Mouse (Mus musculus): ENCODE measurements at regions not wholly inside any gene's neighbourhood (a gene's known extent, or its start where the extent isn't known, plus 50 kb on each side); places are given as distances from the start of the nearest gene placed in this dataset.
A peak's percentile ranks its signal among the peaks of the same experiment; 100 is the strongest.

DNA sequence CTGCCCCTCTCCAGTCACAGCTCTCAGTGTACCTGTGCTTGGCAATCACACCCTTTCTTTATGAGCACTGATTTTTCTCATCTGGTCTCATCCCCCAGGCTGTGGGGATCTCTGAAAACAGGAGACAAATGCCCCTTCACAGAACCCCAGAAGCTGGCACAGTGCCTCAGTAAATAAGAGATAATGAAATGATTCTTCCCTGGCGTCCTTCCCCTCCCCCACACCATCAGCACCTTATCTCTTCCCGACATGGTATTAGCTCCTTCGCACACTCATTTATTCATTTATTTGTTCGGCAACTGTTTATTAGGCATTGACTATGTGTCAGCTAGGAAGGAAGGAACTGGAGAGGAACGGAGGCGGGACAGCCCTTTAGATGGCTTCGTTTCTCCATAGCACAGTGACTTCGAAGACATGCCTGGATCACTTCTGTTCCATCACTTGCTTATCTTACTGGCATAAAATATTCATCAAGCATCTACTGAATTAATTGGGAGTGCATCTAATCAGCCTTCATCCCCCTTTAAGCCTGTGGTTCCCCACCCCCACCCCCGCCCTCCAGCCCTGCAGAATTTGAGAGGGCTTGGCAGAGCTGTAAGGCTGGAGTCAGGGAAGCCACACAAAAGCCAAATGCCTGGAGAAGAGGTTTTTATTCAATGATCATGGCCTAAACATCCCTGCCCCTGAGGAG lies 51.6 kb upstream of the Tbc1d21 start:
- Histone ChIP-seq H3K27ac (ENCODE audit: insufficient read depth, low read length) (no peak overlapping the region), H3K4me3 (replicated peaks; ENCODE audit: insufficient read depth, low read depth, low read length) (no peak overlapping the region), H3K4me1 (ENCODE audit: control insufficient read depth, insufficient read depth, low read length) (no peaks in the 10 kb centered on the region), H3K27me3 (ENCODE audit: control insufficient read depth, insufficient read depth, low read length) (no peaks in the 10 kb centered on the region; the same call in 1 of the 2 replicates)
- no peak for DNase-seq
- no peak for TF ChIP-seq POLR2A (IDR thresholded peaks at IDR 0.05; ENCODE audit: borderline replicate concordance, insufficient read depth, low read length)
- TF ChIP-seq CTCF (IDR thresholded peaks at IDR 0.05; ENCODE audit: borderline replicate concordance, insufficient read depth, low read depth, low read length) = no peak
- WGBS = 65% methylated on average over 9 of the region's 9 CpGs

DNA sequence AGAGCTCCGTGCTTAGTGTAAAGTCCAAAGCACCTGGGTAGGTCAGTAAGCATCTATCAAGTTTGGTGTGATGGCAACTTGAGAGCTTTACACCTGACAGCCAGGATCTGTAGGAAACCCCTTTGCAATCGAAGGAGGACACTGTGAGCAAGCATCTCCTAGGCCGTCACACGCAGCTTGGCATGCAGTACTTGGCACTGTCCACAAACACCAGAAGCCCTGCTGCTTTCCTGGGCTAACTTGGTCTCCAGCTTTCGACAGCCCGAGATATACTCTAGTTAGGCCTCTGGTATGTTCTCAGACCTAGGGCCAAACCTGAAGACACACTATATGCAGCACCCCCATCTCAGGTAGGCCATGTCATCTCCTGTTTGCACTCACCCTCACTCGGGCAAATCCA lies 58.5 kb upstream of the Tbc1d21 start:
- Histone ChIP-seq H3K4me1 (ENCODE audit: control insufficient read depth, insufficient read depth, low read length) (peaks cover 5% of the 10 kb centered on the region; the same call in 1 of the 2 replicates), H3K4me3 (replicated peaks; ENCODE audit: insufficient read depth, low read depth, low read length) (no peak overlapping the region), H3K27me3 (ENCODE audit: control insufficient read depth, insufficient read depth, low read length) (no peaks in the 10 kb centered on the region), H3K27ac (ENCODE audit: insufficient read depth, low read length) (no peak overlapping the region)
- peak; percentile 33 to 53 for DNase-seq
- 33% methylated on average over 7 of the region's 7 CpGs for WGBS
- TF ChIP-seq POLR2A (IDR thresholded peaks at IDR 0.05; ENCODE audit: borderline replicate concordance, insufficient read depth, low read length) = no peak
- TF ChIP-seq CTCF (IDR thresholded peaks at IDR 0.05; ENCODE audit: borderline replicate concordance, insufficient read depth, low read depth, low read length) = no peak

DNA sequence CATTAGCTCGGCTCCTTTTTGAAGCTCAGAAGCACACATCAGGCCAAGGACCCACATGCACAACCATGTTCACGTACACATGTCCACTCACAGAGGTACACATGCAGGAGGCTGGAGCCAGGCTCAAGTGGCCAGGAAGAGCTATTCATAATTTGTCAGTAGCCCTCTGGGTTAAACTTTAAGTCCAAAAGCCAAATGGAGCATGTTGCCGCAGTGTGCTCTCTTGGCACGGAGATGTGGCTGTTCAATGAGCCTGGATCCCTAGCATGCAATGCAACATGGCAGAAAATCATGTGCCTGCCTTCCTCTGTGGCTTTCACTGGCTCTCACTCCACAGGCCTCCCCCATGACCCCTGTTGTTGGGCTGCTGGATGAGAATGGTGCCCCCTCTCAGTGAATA lies 57.6 kb upstream of the Insyn1 start:
- H3K4me3 ChIP-seq (replicated peaks; ENCODE audit: insufficient read depth, low read depth, low read length) = no peak overlapping the region
- H3K27ac ChIP-seq (ENCODE audit: insufficient read depth, low read length) = no peak overlapping the region
- no peaks in the 10 kb centered on the region for H3K27me3 ChIP-seq (ENCODE audit: control insufficient read depth, insufficient read depth, low read length)
- 81% methylated on average over 4 of the region's 4 CpGs for WGBS
- H3K4me1 ChIP-seq (ENCODE audit: control insufficient read depth, insufficient read depth, low read length) = peaks cover 5% of the 10 kb centered on the region; the same call in 1 of the 2 replicates
- TF ChIP-seq POLR2A (IDR thresholded peaks at IDR 0.05; ENCODE audit: borderline replicate concordance, insufficient read depth, low read length) = no peak
- no peak for TF ChIP-seq CTCF (IDR thresholded peaks at IDR 0.05; ENCODE audit: borderline replicate concordance, insufficient read depth, low read depth, low read length)
- DNase-seq = no peak

DNA sequence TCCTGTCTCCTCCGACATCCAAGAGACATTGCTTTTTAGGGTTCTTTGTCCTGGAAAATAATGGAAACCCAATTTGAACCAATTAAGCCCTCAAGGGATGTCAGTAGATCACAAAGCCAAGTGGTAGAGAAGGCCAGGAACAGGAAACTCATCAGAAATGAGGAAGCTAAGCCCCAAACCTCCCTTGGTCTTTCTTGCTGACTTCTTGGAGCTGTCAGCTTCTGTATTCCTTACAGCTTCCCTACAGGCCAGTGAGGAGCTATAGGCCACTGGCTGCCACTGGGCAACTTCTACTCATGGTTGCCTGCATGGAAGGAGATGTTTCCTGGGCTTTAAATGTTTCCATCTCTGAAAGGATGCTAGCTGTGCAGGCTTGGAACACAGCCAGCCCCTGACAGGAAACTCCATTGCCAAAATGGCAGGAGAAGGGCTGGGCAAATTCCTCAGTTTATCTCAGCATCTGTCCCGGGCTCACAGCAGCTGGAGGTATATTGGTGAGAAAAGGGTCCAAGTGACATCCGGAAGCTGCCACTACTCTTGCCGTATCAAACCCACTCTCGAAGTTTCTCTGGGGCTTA lies 55.5 kb upstream of the Insyn1 start:
- H3K4me3 ChIP-seq (replicated peaks; ENCODE audit: insufficient read depth, low read depth, low read length) = no peak overlapping the region
- H3K27me3 ChIP-seq (ENCODE audit: control insufficient read depth, insufficient read depth, low read length) = no peaks in the 10 kb centered on the region
- DNase-seq = no peak
- 73% methylated on average over 5 of the region's 5 CpGs for WGBS
- no peak overlapping the region for H3K27ac ChIP-seq (ENCODE audit: insufficient read depth, low read length)
- TF ChIP-seq POLR2A (IDR thresholded peaks at IDR 0.05; ENCODE audit: borderline replicate concordance, insufficient read depth, low read length) (no peak), CTCF (IDR thresholded peaks at IDR 0.05; ENCODE audit: borderline replicate concordance, insufficient read depth, low read depth, low read length) (no peak)
- peaks cover 5% of the 10 kb centered on the region; the same call in 1 of the 2 replicates for H3K4me1 ChIP-seq (ENCODE audit: control insufficient read depth, insufficient read depth, low read length)

DNA sequence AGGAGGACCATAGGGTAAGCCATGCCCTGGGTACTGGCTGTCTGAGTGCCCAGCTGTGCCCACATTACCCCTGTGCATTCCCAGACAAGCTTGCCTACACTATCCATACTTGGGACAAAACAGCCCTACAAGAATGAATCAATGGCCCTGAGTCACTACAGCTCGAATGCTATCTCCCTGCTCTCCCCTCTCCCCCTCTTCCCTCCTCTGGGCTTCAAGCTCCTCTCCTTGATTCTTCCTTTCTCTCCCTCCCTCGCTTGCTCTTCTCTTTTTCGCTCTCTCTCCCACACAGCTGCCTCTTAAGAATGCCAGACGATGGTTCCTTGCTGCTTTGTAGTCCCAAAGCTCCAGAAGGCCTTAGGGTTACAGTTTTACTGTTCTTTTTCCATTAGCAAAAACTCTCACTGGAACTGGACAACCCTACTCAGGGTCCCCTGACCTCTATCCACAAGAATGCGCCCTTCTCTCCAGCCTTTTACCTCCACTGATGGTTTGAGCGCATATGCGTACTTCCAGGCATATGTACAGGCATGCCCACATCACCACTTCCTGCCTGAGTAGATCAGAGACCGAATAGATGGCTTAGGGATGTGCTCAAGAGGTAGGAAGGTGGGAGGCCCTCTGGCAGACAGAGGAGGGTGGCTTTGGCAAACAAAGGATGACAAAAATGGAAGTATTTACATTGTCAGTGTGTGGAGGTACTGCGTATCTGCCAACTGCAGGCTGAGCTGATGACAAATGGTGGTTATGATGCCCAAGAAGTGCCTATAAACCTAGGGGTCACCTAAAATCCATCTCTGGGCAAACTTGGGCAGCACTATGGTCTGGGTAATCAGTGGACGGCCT lies 51.9 kb upstream of the Insyn1 start:
- H3K4me3 ChIP-seq (replicated peaks; ENCODE audit: insufficient read depth, low read depth, low read length) = no peak overlapping the region
- WGBS = 95% methylated on average over 10 of the region's 10 CpGs
- H3K27ac ChIP-seq (ENCODE audit: insufficient read depth, low read length) = no peak overlapping the region
- no peaks in the 10 kb centered on the region for H3K27me3 ChIP-seq (ENCODE audit: control insufficient read depth, insufficient read depth, low read length)
- peaks cover 17% of the 10 kb centered on the region for H3K4me1 ChIP-seq (ENCODE audit: control insufficient read depth, insufficient read depth, low read length)
- TF ChIP-seq POLR2A (IDR thresholded peaks at IDR 0.05; ENCODE audit: borderline replicate concordance, insufficient read depth, low read length) = no peak
- no peak for TF ChIP-seq CTCF (IDR thresholded peaks at IDR 0.05; ENCODE audit: borderline replicate concordance, insufficient read depth, low read depth, low read length)
- DNase-seq = no peak

DNA sequence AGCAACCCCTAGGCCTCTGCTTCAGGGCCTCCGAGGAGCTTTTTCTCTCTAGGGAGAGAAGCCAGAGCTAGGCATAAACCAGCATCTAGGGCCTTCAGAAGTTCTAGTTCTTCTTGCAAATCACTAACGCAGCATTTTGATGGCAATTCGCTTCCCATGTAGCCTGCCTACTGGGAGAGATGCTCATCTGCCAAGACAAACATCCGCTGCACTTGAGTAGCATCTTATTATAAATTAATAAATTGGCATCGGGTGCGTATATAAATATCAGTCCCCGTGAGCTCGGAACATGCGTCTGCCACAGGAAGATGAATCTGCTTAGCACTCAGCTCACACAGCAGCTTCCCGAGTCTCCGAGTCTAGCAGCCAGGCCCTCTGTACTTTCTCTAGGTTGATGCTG lies 50.9 kb upstream of the Insyn1 start:
- H3K4me1 ChIP-seq (ENCODE audit: control insufficient read depth, insufficient read depth, low read length) = peaks cover 27% of the 10 kb centered on the region
- H3K27ac ChIP-seq (ENCODE audit: insufficient read depth, low read length) = no peak overlapping the region
- WGBS = 77% methylated on average over 11 of the region's 11 CpGs
- TF ChIP-seq CTCF (IDR thresholded peaks at IDR 0.05; ENCODE audit: borderline replicate concordance, insufficient read depth, low read depth, low read length) (no peak), POLR2A (IDR thresholded peaks at IDR 0.05; ENCODE audit: borderline replicate concordance, insufficient read depth, low read length) (no peak)
- H3K27me3 ChIP-seq (ENCODE audit: control insufficient read depth, insufficient read depth, low read length) = no peaks in the 10 kb centered on the region
- DNase-seq = no peak
- no peak overlapping the region for H3K4me3 ChIP-seq (replicated peaks; ENCODE audit: insufficient read depth, low read depth, low read length)

DNA sequence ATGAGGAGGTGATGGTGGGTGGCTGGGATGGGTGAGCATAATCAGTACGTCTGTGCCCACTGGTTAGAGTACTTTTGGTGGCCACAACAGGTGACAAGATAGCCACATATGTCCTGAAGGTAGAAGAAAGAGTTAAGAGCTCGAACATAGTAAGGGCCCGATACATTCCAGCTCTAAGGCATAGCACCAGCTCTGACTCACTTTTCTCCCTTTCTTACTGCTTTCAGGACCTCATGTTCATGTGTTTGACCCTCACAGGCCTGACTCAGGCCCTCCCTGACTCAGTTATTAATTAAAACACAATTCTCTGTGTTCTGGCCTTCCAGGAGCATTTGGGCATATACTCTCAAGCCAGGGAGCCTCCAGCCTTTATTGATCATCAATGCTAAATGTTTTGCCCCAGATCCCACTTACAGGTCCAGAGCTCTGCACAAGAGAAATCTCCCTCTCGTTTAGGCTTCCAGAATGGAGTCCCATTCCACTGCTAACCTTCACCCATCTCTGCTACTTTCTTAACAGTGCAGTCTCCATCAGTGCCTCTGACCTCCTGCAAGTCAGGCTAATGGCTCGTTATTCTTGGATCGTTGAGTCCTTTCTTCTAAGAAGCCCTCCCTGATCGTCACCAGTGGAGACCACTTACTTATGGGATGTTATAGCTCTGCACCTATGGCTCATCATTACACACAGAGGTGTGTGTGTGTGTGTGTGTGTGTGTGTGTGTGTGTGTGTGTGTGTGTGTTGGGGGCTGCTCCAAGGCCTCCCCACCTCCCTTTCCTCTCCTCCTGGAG lies 50.1 kb upstream of the Insyn1 start:
- peaks cover 29% of the 10 kb centered on the region for H3K4me1 ChIP-seq (ENCODE audit: control insufficient read depth, insufficient read depth, low read length)
- no peak for TF ChIP-seq POLR2A (IDR thresholded peaks at IDR 0.05; ENCODE audit: borderline replicate concordance, insufficient read depth, low read length)
- TF ChIP-seq CTCF (IDR thresholded peaks at IDR 0.05; ENCODE audit: borderline replicate concordance, insufficient read depth, low read depth, low read length) = no peak

More for the DNA sequence above, 50.1 kb upstream of the Insyn1 start:
- no peak overlapping the region for H3K27ac ChIP-seq (ENCODE audit: insufficient read depth, low read length)
- whole genome bisulfite sequencing = 95% methylated on average over 7 of the region's 7 CpGs
- no peak for DNase-seq
- H3K4me3 ChIP-seq (replicated peaks; ENCODE audit: insufficient read depth, low read depth, low read length) = no peak overlapping the region
- H3K27me3 ChIP-seq (ENCODE audit: control insufficient read depth, insufficient read depth, low read length) = no peaks in the 10 kb centered on the region
